Mouse (Mus musculus): ENCODE results near the gene Parp16. TPM values are rescaled to one million over a fixed set of nuclear protein-coding genes. Genes with fewer than 3 reads are reported as not detected.

Parp16 gene
- polyA plus RNA-seq, 1 experiment from 2014 or later = 8.1 TPM

GRCm38 (mm10) chr9:65188599-65188998, 6.6 kb upstream of the Parp16 start:
- Histone ChIP-seq H3K27me3 (no peaks in the 10 kb centered on the region), H3K4me2 (no peak overlapping the region), H3K4me1 (replicated peaks) (peaks cover 8% of the 10 kb centered on the region; the same call in 1 of the 2 replicates), H3K4me3 (no peak overlapping the region), H3K36me3 (peaks cover 5% of the 10 kb centered on the region; the same call in 1 of the 2 replicates), H3K9me3 (no peaks in the 10 kb centered on the region), H3K9ac (no peak overlapping the region), H3K27ac (replicated peaks) (no peak overlapping the region)
- ATAC-seq (ENCODE audit: low FRiP score, low read depth) = peak; percentile 67; the same call in 1 of the 2 replicates
- WGBS = 1% methylated on average over 3 of the region's 3 CpGs

GRCm38 (mm10) chr9:65190306-65190705, 4.8 kb upstream of the Parp16 start:
- H3K4me1 ChIP-seq (replicated peaks) = peaks cover 10% of the 10 kb centered on the region
- no peaks in the 10 kb centered on the region for H3K36me3 ChIP-seq
- no peak overlapping the region for H3K9ac ChIP-seq
- H3K27ac ChIP-seq (replicated peaks) = no peak overlapping the region
- H3K9me3 ChIP-seq = no peaks in the 10 kb centered on the region
- H3K27me3 ChIP-seq = no peaks in the 10 kb centered on the region
- WGBS = 36% methylated on average over 7 of the region's 7 CpGs
- no peak overlapping the region for H3K4me2 ChIP-seq
- no peak for ATAC-seq (ENCODE audit: low FRiP score, low read depth)
- H3K4me3 ChIP-seq = no peak overlapping the region

GRCm38 (mm10) chr9:65191389-65191754, 3.8 kb upstream of the Parp16 start:
- 38% methylated on average over 2 of the region's 2 CpGs for WGBS
- Histone ChIP-seq H3K9ac (no peak overlapping the region), H3K36me3 (no peaks in the 10 kb centered on the region), H3K4me1 (replicated peaks) (peaks cover 21% of the 10 kb centered on the region), H3K4me3 (no peak overlapping the region), H3K4me2 (no peak overlapping the region), H3K9me3 (no peaks in the 10 kb centered on the region), H3K27me3 (no peaks in the 10 kb centered on the region), H3K27ac (replicated peaks) (no peak overlapping the region)
- ATAC-seq (ENCODE audit: low FRiP score, low read depth) = no peak

- Histone ChIP-seq H3K4me3 (no peak overlapping the region), H3K9me3 (no peaks in the 10 kb centered on the region), H3K4me1 (replicated peaks) (peaks cover 22% of the 10 kb centered on the region), H3K9ac (no peak overlapping the region), H3K27me3 (no peaks in the 10 kb centered on the region), H3K36me3 (no peaks in the 10 kb centered on the region), H3K27ac (replicated peaks) (no peak overlapping the region), H3K4me2 (no peak overlapping the region)
- ATAC-seq (ENCODE audit: low FRiP score, low read depth) = no peak
- 25% methylated on average over 8 of the region's 8 CpGs for WGBS
Measured at GRCm38 (mm10) chr9:65191755-65192469, 3.2 kb upstream of the Parp16 start.

- 72% methylated on average over 12 of the region's 12 CpGs for WGBS
- H3K9me3 ChIP-seq = no peaks in the 10 kb centered on the region
- H3K36me3 ChIP-seq = no peaks in the 10 kb centered on the region
- peaks cover 25% of the 10 kb centered on the region for H3K4me1 ChIP-seq (replicated peaks)
- H3K4me2 ChIP-seq = no peak overlapping the region
- no peak overlapping the region for H3K9ac ChIP-seq
- no peak for ATAC-seq (ENCODE audit: low FRiP score, low read depth)
- H3K27me3 ChIP-seq = no peaks in the 10 kb centered on the region
- H3K4me3 ChIP-seq = no peak overlapping the region
- H3K27ac ChIP-seq (replicated peaks) = no peak overlapping the region
Measured at GRCm38 (mm10) chr9:65193214-65193613, 1.9 kb upstream of the Parp16 start.

GRCm38 (mm10) chr9:65195621-65195981, 448 bp downstream of the Parp16 start:
- WGBS = 50% methylated on average over 8 of the region's 8 CpGs
- H3K4me3 ChIP-seq = no peak overlapping the region
- 0 out of 2 replicates have a peak overlapping the region, but pooled peaks have one; percentile 14 for H3K9ac ChIP-seq
- H3K9me3 ChIP-seq = no peaks in the 10 kb centered on the region
- ATAC-seq (ENCODE audit: low FRiP score, low read depth) = peak; percentile 21
- H3K27me3 ChIP-seq = no peaks in the 10 kb centered on the region
- peak overlapping the region; percentile 85 for H3K27ac ChIP-seq (replicated peaks)
- peaks cover 25% of the 10 kb centered on the region for H3K4me1 ChIP-seq (replicated peaks)
- no peak overlapping the region for H3K4me2 ChIP-seq
- H3K36me3 ChIP-seq = no peaks in the 10 kb centered on the region

- Histone ChIP-seq H3K36me3 (no peaks in the 10 kb centered on the region), H3K27me3 (no peaks in the 10 kb centered on the region), H3K9ac (peak overlapping the region; percentile 14; the same call in 1 of the 2 replicates), H3K4me2 (peak overlapping the region; percentile 44), H3K4me3 (peak overlapping the region; percentile 24; the same call in 1 of the 2 replicates), H3K27ac (replicated peaks) (peak overlapping the region; percentile 85), H3K9me3 (no peaks in the 10 kb centered on the region), H3K4me1 (replicated peaks) (peaks cover 25% of the 10 kb centered on the region)
- 7% methylated on average over 9 of the region's 9 CpGs for WGBS
- ATAC-seq (ENCODE audit: low FRiP score, low read depth) = peak; percentile 86
Measured at GRCm38 (mm10) chr9:65195982-65196737, 1.0 kb downstream of the Parp16 start.

GRCm38 (mm10) chr9:65196738-65197569, 1.8 kb downstream of the Parp16 start:
- H3K4me3 ChIP-seq = peak overlapping the region; percentile 24; the same call in 1 of the 2 replicates
- peak overlapping the region; percentile 85 for H3K27ac ChIP-seq (replicated peaks)
- WGBS = 21% methylated on average over 26 of the region's 26 CpGs
- H3K9me3 ChIP-seq = no peaks in the 10 kb centered on the region
- no peaks in the 10 kb centered on the region for H3K27me3 ChIP-seq
- H3K36me3 ChIP-seq = no peaks in the 10 kb centered on the region
- peak; percentile 68 for ATAC-seq (ENCODE audit: low FRiP score, low read depth)
- H3K4me1 ChIP-seq (replicated peaks) = peaks cover 18% of the 10 kb centered on the region
- H3K9ac ChIP-seq = peak overlapping the region; percentile 14; the same call in 1 of the 2 replicates
- H3K4me2 ChIP-seq = peak overlapping the region; percentile 44

- WGBS = 87% methylated on average over 6 of the region's 6 CpGs
- Histone ChIP-seq H3K27ac (replicated peaks) (no peak overlapping the region), H3K9me3 (no peaks in the 10 kb centered on the region), H3K9ac (no peak overlapping the region), H3K36me3 (no peaks in the 10 kb centered on the region), H3K27me3 (no peaks in the 10 kb centered on the region), H3K4me1 (replicated peaks) (peaks cover 17% of the 10 kb centered on the region), H3K4me3 (no peak overlapping the region), H3K4me2 (no peak overlapping the region)
- ATAC-seq (ENCODE audit: low FRiP score, low read depth) = no peak
Measured at GRCm38 (mm10) chr9:65197826-65198225, 2.7 kb downstream of the Parp16 start.

GRCm38 (mm10) chr9:65199723-65200122, 4.6 kb downstream of the Parp16 start:
- Histone ChIP-seq H3K36me3 (no peaks in the 10 kb centered on the region), H3K4me1 (replicated peaks) (peaks cover 17% of the 10 kb centered on the region), H3K27ac (replicated peaks) (no peak overlapping the region), H3K4me2 (no peak overlapping the region), H3K9ac (no peak overlapping the region), H3K9me3 (no peaks in the 10 kb centered on the region), H3K4me3 (no peak overlapping the region), H3K27me3 (no peaks in the 10 kb centered on the region)
- 61% methylated on average over 7 of the region's 7 CpGs for WGBS
- no peak for ATAC-seq (ENCODE audit: low FRiP score, low read depth)

GRCm38 (mm10) chr9:65200606-65201005, 5.5 kb downstream of the Parp16 start:
- Histone ChIP-seq H3K4me1 (replicated peaks) (peaks cover 11% of the 10 kb centered on the region), H3K4me3 (no peak overlapping the region), H3K27ac (replicated peaks) (no peak overlapping the region), H3K9ac (no peak overlapping the region), H3K4me2 (no peak overlapping the region), H3K36me3 (no peaks in the 10 kb centered on the region), H3K9me3 (no peaks in the 10 kb centered on the region), H3K27me3 (no peaks in the 10 kb centered on the region)
- 60% methylated on average over 1 of the region's 1 CpGs for WGBS
- ATAC-seq (ENCODE audit: low FRiP score, low read depth) = no peak

- no peak overlapping the region for H3K9ac ChIP-seq
- peaks cover 7% of the 10 kb centered on the region for H3K4me1 ChIP-seq (replicated peaks)
- no peak overlapping the region for H3K4me2 ChIP-seq
- H3K9me3 ChIP-seq = no peaks in the 10 kb centered on the region
- no peak for ATAC-seq (ENCODE audit: low FRiP score, low read depth)
- 60% methylated on average over 3 of the region's 3 CpGs for WGBS
- no peaks in the 10 kb centered on the region for H3K36me3 ChIP-seq
- H3K4me3 ChIP-seq = no peak overlapping the region
- H3K27me3 ChIP-seq = no peaks in the 10 kb centered on the region
- H3K27ac ChIP-seq (replicated peaks) = peak overlapping the region; percentile 81
Measured at GRCm38 (mm10) chr9:65201021-65201380, 5.8 kb downstream of the Parp16 start.
